Mouse (Mus musculus) liver, adult 2 months (tissue): ENCODE results near the gene Npb. TPM values are rescaled to one million over a fixed set of nuclear protein-coding genes. Genes with fewer than 3 reads are reported as not detected.
A peak's percentile ranks its signal among the peaks of the same experiment; 100 is the strongest.

Experiments used
- DNase-seq: peaks from one replicate; pipeline ENCODE4 v3.0.0-alpha.2; 2011; ENCODE audit warnings: low read depth, low spot score; ENCODE audit errors: extremely low read depth
- H3K27ac ChIP-seq: fragments of 200-500 bp; replicated peaks from 2 replicates; pipeline ENCODE4 v1.5.1; 2012; ENCODE audit warnings: low read depth, mild to moderate bottlenecking, control low read depth, inconsistent platforms, low read length; ENCODE audit not compliant: insufficient read depth
- H3K27me3 ChIP-seq: fragments of 200-500 bp; 2 replicates; pipeline ENCODE4 v1.6.1; 2012; ENCODE audit warnings: mild to moderate bottlenecking, moderate library complexity, low read length, inconsistent platforms; ENCODE audit not compliant: control insufficient read depth, insufficient read depth
- H3K36me3 ChIP-seq: fragments of 200-500 bp; 2 replicates; pipeline ENCODE4 v1.6.1; 2012; ENCODE audit warnings: low read length, inconsistent platforms; ENCODE audit not compliant: control insufficient read depth, insufficient read depth
- H3K4me1 ChIP-seq: fragments of 200-500 bp; 2 replicates; pipeline ENCODE4 v1.6.1; 2011; ENCODE audit warnings: low read length; ENCODE audit not compliant: control insufficient read depth, insufficient read depth
- H3K4me3 ChIP-seq: fragments of 200-500 bp; 2 replicates; pipeline ENCODE4 v1.5.1; 2011; ENCODE audit warnings: low read depth, mild to moderate bottlenecking, control low read depth, low read length, moderate library complexity; ENCODE audit not compliant: insufficient read depth
- H3K79me2 ChIP-seq: fragments of 200-500 bp; 2 replicates; pipeline ENCODE4 v1.6.1; 2012; ENCODE audit warnings: inconsistent platforms, mild to moderate bottlenecking, low read length, moderate library complexity; ENCODE audit not compliant: control insufficient read depth, insufficient read depth
- H3K9ac ChIP-seq: fragments of 200-500 bp; 2 replicates; pipeline ENCODE4 v1.6.1; 2012; ENCODE audit warnings: low read depth, mild to moderate bottlenecking, control low read depth, inconsistent platforms, low read length
- CTCF ChIP-seq: fragments of 200-500 bp; IDR thresholded peaks from 2 replicates; pipeline ENCODE4 v1.5.1; 2011; ENCODE audit warnings: low read depth, low read length, control low read depth
- POLR2A ChIP-seq: fragments of 200-500 bp; IDR thresholded peaks from 2 replicates; pipeline ENCODE4 v1.6.1; 2011; ENCODE audit warnings: low read length, control low read depth; ENCODE audit not compliant: insufficient read depth; ENCODE audit errors: extremely low read depth
- WGBS: fragments of 180-500 bp; shearing (Covaris S2); methylation state at CpG from one replicate; pipeline ENCODE4 v1.1.7; 2018; 5-methylcytosine and 5-hydroxymethylcytosine counted together
- polyA plus RNA-seq: library from polyadenylated mRNA; depleted of rRNA; stranded (reverse); fragments of >200 nt; gene quantifications from 2 replicates; pipeline ENCODE4 v1.2.3, GENCODE M21; 2012
- total RNA-seq: library from RNA; depleted of rRNA; stranded (reverse); fragments of >200 nt; gene quantifications from 2 replicates; pipeline ENCODE4 v1.2.3, GENCODE M21; 2014

Gene Npb
- total and polyA plus RNA-seq, 2 experiments: 2.7 TPM; not detected in 1

- Histone ChIP-seq H3K4me3 (no peak overlapping the region), H3K9ac (no peak overlapping the region), H3K27me3 (no peaks in the 10 kb centered on the region), H3K27ac (no peak overlapping the region), H3K4me1 (0 out of 2 replicates have a peak, but pooled peaks cover 3% of the 10 kb centered on the region), H3K36me3 (peaks cover 4% of the 10 kb centered on the region; the same call in 1 of the 2 replicates), H3K79me2 (no peaks in the 10 kb centered on the region)
- 90% methylated on average over 7 of the region's 7 CpGs for WGBS
- TF ChIP-seq CTCF (no peak), POLR2A (no peak)
- no peak for DNase-seq
Measured at GRCm38 (mm10) chr11:120605667-120606066, 2.6 kb upstream of the Npb start.

DNA sequence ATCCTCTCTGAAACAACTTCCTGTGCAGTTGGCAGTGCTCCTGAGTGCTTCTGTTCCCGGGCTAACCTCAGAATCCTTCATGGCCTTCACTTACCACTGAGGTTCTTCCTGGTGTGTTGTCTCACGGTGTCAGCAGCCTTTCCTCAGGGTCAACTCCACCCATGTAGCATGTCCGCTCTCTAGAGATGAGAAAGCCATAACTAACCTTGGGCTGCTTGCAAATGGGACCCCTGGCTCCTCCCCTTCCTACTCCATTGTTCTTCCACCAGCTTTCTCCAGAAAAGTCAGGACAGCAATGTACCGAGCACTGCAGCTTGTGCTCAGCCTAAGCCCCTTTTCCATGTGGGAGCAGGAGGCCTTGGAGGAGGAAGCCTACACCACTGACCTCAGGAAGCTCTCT lies 1.5 kb upstream of the Npb start:
- WGBS: 74% methylated on average over 4 of the region's 4 CpGs
- no peak for TF ChIP-seq CTCF
- TF ChIP-seq POLR2A: no peak
- no peaks in the 10 kb centered on the region for H3K79me2 ChIP-seq
- no peak overlapping the region for H3K9ac ChIP-seq
- peaks cover 13% of the 10 kb centered on the region for H3K36me3 ChIP-seq
- DNase-seq: no peak
- no peak overlapping the region for H3K27ac ChIP-seq
- 0 out of 2 replicates have a peak, but pooled peaks cover 3% of the 10 kb centered on the region for H3K4me1 ChIP-seq
- H3K4me3 ChIP-seq: no peak overlapping the region
- H3K27me3 ChIP-seq: no peaks in the 10 kb centered on the region

DNA sequence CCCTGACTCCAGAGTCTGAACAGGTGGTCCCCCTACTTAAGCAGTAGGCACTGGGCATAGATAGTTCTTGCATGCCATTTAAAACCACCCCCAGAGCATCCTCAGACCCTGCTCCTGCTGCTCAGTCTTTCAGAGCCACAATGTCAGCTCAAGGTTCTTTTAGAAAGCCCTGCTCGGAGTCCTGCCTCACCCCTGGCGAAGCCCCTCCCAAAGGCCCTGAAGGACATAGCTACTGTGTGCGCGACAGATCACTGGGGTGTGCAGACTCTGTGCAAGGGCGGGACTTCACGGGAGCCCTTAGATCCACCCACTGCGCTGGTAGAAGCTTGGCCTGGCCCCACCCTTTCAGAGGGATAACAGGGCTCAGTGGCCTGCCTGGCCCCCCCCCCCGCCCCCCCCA lies 973 bp downstream of the Npb start:
- peak overlapping the region; percentile 24; the same call in 1 of the 2 replicates for H3K27ac ChIP-seq
- peak overlapping the region; percentile 49; the same call in 1 of the 2 replicates for H3K9ac ChIP-seq
- no peak overlapping the region for H3K4me3 ChIP-seq
- DNase-seq: peak; percentile 75
- no peaks in the 10 kb centered on the region for H3K27me3 ChIP-seq
- peaks cover 32% of the 10 kb centered on the region for H3K36me3 ChIP-seq
- H3K79me2 ChIP-seq: no peaks in the 10 kb centered on the region
- peaks cover 14% of the 10 kb centered on the region for H3K4me1 ChIP-seq
- no peak for TF ChIP-seq CTCF
- 0 out of 2 replicates have a peak, but pooled peaks have one; percentile 5 for TF ChIP-seq POLR2A
- 27% methylated on average over 8 of the region's 8 CpGs for WGBS

- H3K27ac ChIP-seq: no peak overlapping the region
- peaks cover 37% of the 10 kb centered on the region for H3K36me3 ChIP-seq
- TF ChIP-seq POLR2A: no peak
- TF ChIP-seq CTCF: no peak
Measured at GRCm38 (mm10) chr11:120610477-120611046, 2.3 kb downstream of the Npb start.

DNA sequence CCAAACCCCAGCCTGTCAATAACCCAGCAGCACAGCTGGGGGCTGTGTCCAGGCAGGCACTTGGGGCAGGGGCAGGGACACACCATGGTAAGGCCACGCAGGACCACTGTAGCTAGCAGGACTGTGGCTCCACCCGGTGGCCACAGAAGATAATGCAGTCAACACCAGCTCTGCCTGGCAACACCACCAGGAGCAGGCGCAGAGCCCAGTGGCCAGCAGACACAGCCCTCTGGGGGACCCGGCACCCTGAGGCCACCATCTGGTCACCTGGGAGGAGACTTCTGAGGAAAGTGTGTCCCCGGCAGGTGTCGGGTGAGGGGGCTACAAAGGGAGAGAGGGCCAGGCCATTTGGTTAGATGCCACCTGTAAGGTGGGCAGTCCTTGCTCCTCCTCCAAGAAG lies 4.5 kb downstream of the Npb start:
- Histone ChIP-seq H3K27me3 (no peaks in the 10 kb centered on the region), H3K27ac (peak overlapping the region; percentile 7), H3K36me3 (peaks cover 37% of the 10 kb centered on the region), H3K9ac (peak overlapping the region; percentile 16; the same call in 1 of the 2 replicates), H3K4me3 (no peak overlapping the region), H3K79me2 (peaks cover 21% of the 10 kb centered on the region), H3K4me1 (peaks cover 20% of the 10 kb centered on the region)
- 32% methylated on average over 6 of the region's 6 CpGs for WGBS
- peak; percentile 33 for DNase-seq
- TF ChIP-seq POLR2A: no peak
- TF ChIP-seq CTCF: peak; percentile 91

More at GRCm38 (mm10) chr11:120610477-120611046, 2.3 kb downstream of the Npb start:
- Histone ChIP-seq H3K4me3 (no peak overlapping the region), H3K27me3 (no peaks in the 10 kb centered on the region), H3K79me2 (peaks cover 5% of the 10 kb centered on the region; the same call in 1 of the 2 replicates), H3K4me1 (peaks cover 20% of the 10 kb centered on the region), H3K9ac (no peak overlapping the region)
- DNase-seq: no peak
- WGBS: 79% methylated on average over 9 of the region's 9 CpGs

DNA sequence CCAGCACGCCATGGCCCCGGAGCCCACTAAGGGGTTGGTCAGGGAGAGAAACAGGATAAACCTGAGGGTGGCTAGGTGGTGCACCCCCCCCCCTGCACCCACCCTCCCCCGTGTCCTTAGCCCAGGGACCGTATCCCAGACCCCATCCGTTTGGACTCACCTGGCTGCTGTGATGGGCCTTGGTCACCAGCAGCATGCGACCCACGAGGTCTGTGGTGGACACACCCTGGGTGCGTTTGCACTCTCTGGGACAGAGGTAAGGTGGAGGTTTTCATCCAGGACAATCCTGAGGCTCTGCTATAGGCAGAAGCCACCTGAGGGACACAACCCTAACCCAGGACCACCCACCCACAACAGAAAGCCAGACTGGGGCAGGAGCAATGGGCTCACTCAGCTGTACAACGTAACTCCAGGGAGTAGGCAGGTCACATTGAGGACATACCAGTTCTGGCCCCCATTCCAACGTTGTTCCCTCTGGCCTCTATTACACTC lies 5.2 kb downstream of the Npb start:
- H3K36me3 ChIP-seq: peaks cover 37% of the 10 kb centered on the region
- no peak overlapping the region for H3K27ac ChIP-seq
- no peaks in the 10 kb centered on the region for H3K27me3 ChIP-seq
- no peak for DNase-seq
- peaks cover 21% of the 10 kb centered on the region for H3K79me2 ChIP-seq
- H3K9ac ChIP-seq: peak overlapping the region; percentile 5; the same call in 1 of the 2 replicates
- TF ChIP-seq CTCF (no peak), POLR2A (no peak)
- H3K4me3 ChIP-seq: no peak overlapping the region
- peaks cover 26% of the 10 kb centered on the region for H3K4me1 ChIP-seq
- 62% methylated on average over 10 of the region's 10 CpGs for WGBS
